Mouse (Mus musculus) MEL (cell line): ENCODE measurements around the gene Cd164l2. TPM values are rescaled to one million over a fixed set of nuclear protein-coding genes. Genes with fewer than 3 reads are reported as not detected.

Experiments
- DNase-seq: peaks from one replicate; pipeline ENCODE4 v3.0.0; 2011; ENCODE audit warnings: low read depth, low spot score
- H3K27ac ChIP-seq: 2 replicates; pipeline ENCODE4 v1.5.1; 2012; ENCODE audit warnings: low read depth, mild to moderate bottlenecking, control low read depth, low read length, moderate library complexity; ENCODE audit not compliant: control insufficient read depth
- H3K27me3 ChIP-seq, 2 experiments: fragments of 150-350 bp in 1 of 2; sonication (generic) in 1 of 2; 2 replicates each; pipeline ENCODE4 v1.6.1; 2012; ENCODE audit warnings: low read length in 2 of 2, mild to moderate bottlenecking in 2 of 2, improper control_type of control experiment in 1 of 2, moderate library complexity in 1 of 2; ENCODE audit not compliant: insufficient read depth in 2 of 2, control insufficient read depth in 1 of 2
- H3K36me3 ChIP-seq, 2 experiments: 2 replicates each; pipeline ENCODE4 v1.6.1; 2012 to 2014; ENCODE audit warnings: low read length in 2 of 2, improper control_type of control experiment in 1 of 2, inconsistent platforms in 1 of 2, mild to moderate bottlenecking in 1 of 2; ENCODE audit not compliant: insufficient read depth in 2 of 2, control insufficient read depth in 1 of 2
- H3K4me1 ChIP-seq, 2 experiments: fragments of 150-350 bp in 1 of 2; sonication (generic) in 1 of 2; 2 replicates each; pipeline ENCODE4 v1.6.1; 2012; ENCODE audit warnings: low read length in 2 of 2, improper control_type of control experiment in 1 of 2, mild to moderate bottlenecking in 1 of 2; ENCODE audit not compliant: insufficient read depth in 2 of 2, control insufficient read depth in 1 of 2
- H3K4me3 ChIP-seq, 2 experiments: fragments of 150-350 bp in 1 of 2; sonication (generic) in 1 of 2; 2 replicates each; pipeline ENCODE4 v1.5.1; 2012; ENCODE audit warnings: low read depth in 2 of 2, low read length in 2 of 2, mild to moderate bottlenecking in 2 of 2, moderate library complexity in 2 of 2, control low read depth in 1 of 2, improper control_type of control experiment in 1 of 2; ENCODE audit not compliant: control insufficient read depth in 1 of 2, insufficient read depth in 1 of 2
- H3K79me2 ChIP-seq: 2 replicates; pipeline ENCODE4 v1.6.1; 2012; ENCODE audit warnings: mild to moderate bottlenecking, low read length, moderate library complexity; ENCODE audit not compliant: control insufficient read depth, poor library complexity, insufficient read depth
- H3K9ac ChIP-seq: 2 replicates; pipeline ENCODE4 v1.6.1; 2012; ENCODE audit warnings: low read depth, mild to moderate bottlenecking, control low read depth, low read length, moderate library complexity; ENCODE audit not compliant: control insufficient read depth, poor library complexity, severe bottlenecking
- H3K9me3 ChIP-seq: fragments of 150-350 bp; sonication (generic); replicated peaks from 2 replicates; pipeline ENCODE4 v1.6.1; 2012; ENCODE audit warnings: mild to moderate bottlenecking, low read length, improper control_type of control experiment, moderate library complexity; ENCODE audit not compliant: insufficient read depth
- BHLHE40 ChIP-seq: IDR thresholded peaks from 2 replicates; pipeline ENCODE4 v1.6.1; 2012; ENCODE audit warnings: low read depth, mild to moderate bottlenecking, inconsistent platforms, low read length, improper control_type of control experiment, borderline replicate concordance
- CHD1 ChIP-seq: IDR thresholded peaks from 2 replicates; pipeline ENCODE4 v1.6.1; 2012; ENCODE audit warnings: low read depth, mild to moderate bottlenecking, inconsistent platforms, low read length, improper control_type of control experiment
- CHD2 ChIP-seq: IDR thresholded peaks from 2 replicates; pipeline ENCODE4 v1.6.1; 2011; ENCODE audit warnings: low read length, improper control_type of control experiment
- CTCF ChIP-seq, 3 experiments: IDR thresholded peaks in 2 of 3; conservative IDR thresholded peaks in 1 of 3; 2 replicates each; pipeline ENCODE4 v1.5.1; 2011 to 2012; ENCODE audit warnings: low read length in 3 of 3, low read depth in 2 of 3, mild to moderate bottlenecking in 2 of 3, improper control_type of control experiment in 1 of 3, inconsistent platforms in 1 of 3, mixed read lengths in 1 of 3, moderate library complexity in 1 of 3; ENCODE audit not compliant: control insufficient read depth in 1 of 3, insufficient read depth in 1 of 3, poor library complexity in 1 of 3, severe bottlenecking in 1 of 3
- E2F4 ChIP-seq: IDR thresholded peaks from 2 replicates; pipeline ENCODE4 v1.6.1; 2011; ENCODE audit warnings: low read depth, low read length, improper control_type of control experiment, borderline replicate concordance
- ELF1 ChIP-seq: IDR thresholded peaks from 2 replicates; pipeline ENCODE4 v1.6.1; 2014; ENCODE audit warnings: low read depth, mild to moderate bottlenecking, inconsistent platforms, low read length, improper control_type of control experiment, moderate library complexity
- EP300 ChIP-seq, 2 experiments: IDR thresholded peaks; 2 replicates each; pipeline ENCODE4 v1.6.1; 2011; ENCODE audit warnings: improper control_type of control experiment in 2 of 2, low read length in 2 of 2, low read depth in 1 of 2, mild to moderate bottlenecking in 1 of 2
- ETS1 ChIP-seq: IDR thresholded peaks from 2 replicates; pipeline ENCODE4 v1.6.1; 2012; ENCODE audit warnings: low read depth, mild to moderate bottlenecking, inconsistent platforms, low read length, improper control_type of control experiment, moderate library complexity
- GABPA ChIP-seq: IDR thresholded peaks from 2 replicates; pipeline ENCODE4 v1.6.1; 2012; ENCODE audit warnings: low read depth, mild to moderate bottlenecking, inconsistent platforms, low read length, improper control_type of control experiment, moderate library complexity
- GATA1 ChIP-seq: IDR thresholded peaks from 2 replicates; pipeline ENCODE4 v1.6.1; 2011; ENCODE audit warnings: low read depth, low read length, improper control_type of control experiment
- HCFC1 ChIP-seq: IDR thresholded peaks from 2 replicates; pipeline ENCODE4 v1.6.1; 2012; ENCODE audit warnings: low read depth, mild to moderate bottlenecking, inconsistent platforms, low read length, improper control_type of control experiment, moderate library complexity
- JUND ChIP-seq: IDR thresholded peaks from 2 replicates; pipeline ENCODE4 v1.6.1; 2011; ENCODE audit warnings: low read depth, mild to moderate bottlenecking, improper control_type of control experiment, low read length
- KAT2A ChIP-seq: conservative IDR thresholded peaks from 2 replicates; pipeline ENCODE4 v1.6.1; 2012; ENCODE audit warnings: low read depth, low read length, improper control_type of control experiment, inconsistent platforms
- MAFK ChIP-seq: IDR thresholded peaks from 2 replicates; pipeline ENCODE4 v1.6.1; 2011; ENCODE audit warnings: low read depth, mild to moderate bottlenecking, low read length, improper control_type of control experiment, borderline replicate concordance
- MAX ChIP-seq: IDR thresholded peaks from 2 replicates; pipeline ENCODE4 v1.6.1; 2011; ENCODE audit warnings: low read length, improper control_type of control experiment
- MAZ ChIP-seq: IDR thresholded peaks from 2 replicates; pipeline ENCODE4 v1.6.1; 2012; ENCODE audit warnings: low read depth, mild to moderate bottlenecking, inconsistent platforms, low read length, improper control_type of control experiment
- MEF2A ChIP-seq: IDR thresholded peaks from 2 replicates; pipeline ENCODE4 v1.6.1; 2014; ENCODE audit warnings: low read depth, mild to moderate bottlenecking, inconsistent platforms, low read length, improper control_type of control experiment; ENCODE audit not compliant: poor library complexity, insufficient replicate concordance, severe bottlenecking; ENCODE audit errors: extremely low read depth
- MXI1 ChIP-seq: IDR thresholded peaks from 2 replicates; pipeline ENCODE4 v1.6.1; 2011; ENCODE audit warnings: mild to moderate bottlenecking, low read depth, low read length, improper control_type of control experiment
- MYB ChIP-seq: IDR thresholded peaks from 2 replicates; pipeline ENCODE4 v1.6.1; 2011; ENCODE audit warnings: mild to moderate bottlenecking, low read depth, low read length, improper control_type of control experiment
- NELFE ChIP-seq: IDR thresholded peaks from 2 replicates; pipeline ENCODE4 v1.6.1; 2011; ENCODE audit warnings: low read depth, low read length, improper control_type of control experiment
- NRF1 ChIP-seq: IDR thresholded peaks from 2 replicates; pipeline ENCODE4 v1.6.1; 2014; ENCODE audit warnings: low read depth, mild to moderate bottlenecking, inconsistent platforms, low read length, improper control_type of control experiment, moderate library complexity; ENCODE audit not compliant: poor library complexity, insufficient read depth, severe bottlenecking
- POLR2A ChIP-seq, 2 experiments: IDR thresholded peaks; 2 replicates each; pipeline ENCODE4 v1.6.1; 2011 to 2012; ENCODE audit warnings: low read length in 2 of 2, mild to moderate bottlenecking in 2 of 2, control low read depth in 1 of 2, improper control_type of control experiment in 1 of 2, low read depth in 1 of 2, moderate library complexity in 1 of 2; ENCODE audit not compliant: control insufficient read depth in 1 of 2, insufficient read depth in 1 of 2, poor library complexity in 1 of 2
- POLR2AphosphoS2 ChIP-seq: IDR thresholded peaks from 2 replicates; pipeline ENCODE4 v1.6.1; 2011; ENCODE audit warnings: low read length, improper control_type of control experiment
- POLR2AphosphoS5 ChIP-seq: IDR thresholded peaks from 2 replicates; pipeline ENCODE4 v1.6.1; 2012; ENCODE audit warnings: low read depth, borderline replicate concordance, mild to moderate bottlenecking, inconsistent platforms, low read length, moderate library complexity, mixed read lengths
- RAD21 ChIP-seq: IDR thresholded peaks from 2 replicates; pipeline ENCODE4 v1.6.1; 2011; ENCODE audit warnings: mild to moderate bottlenecking, low read depth, low read length, improper control_type of control experiment
- SIN3A ChIP-seq: IDR thresholded peaks from 2 replicates; pipeline ENCODE4 v1.6.1; 2012; ENCODE audit warnings: low read length, improper control_type of control experiment, inconsistent platforms
- SMC3 ChIP-seq: IDR thresholded peaks from 2 replicates; pipeline ENCODE4 v1.6.1; 2011; ENCODE audit warnings: low read depth, low read length, improper control_type of control experiment
- TAL1 ChIP-seq: IDR thresholded peaks from 2 replicates; pipeline ENCODE4 v1.6.1; 2012; ENCODE audit warnings: mild to moderate bottlenecking, inconsistent platforms, low read length, moderate library complexity, mixed read lengths
- TBP ChIP-seq: IDR thresholded peaks from 2 replicates; pipeline ENCODE4 v1.8.0; 2011; ENCODE audit warnings: low read depth, low read length, improper control_type of control experiment
- TCF12 ChIP-seq: IDR thresholded peaks from 2 replicates; pipeline ENCODE4 v1.6.1; 2014; ENCODE audit warnings: low read depth, mild to moderate bottlenecking, inconsistent platforms, low read length, improper control_type of control experiment, moderate library complexity
- UBTF ChIP-seq: IDR thresholded peaks from 2 replicates; pipeline ENCODE4 v1.6.1; 2012; ENCODE audit warnings: low read depth, mild to moderate bottlenecking, inconsistent platforms, low read length, improper control_type of control experiment, moderate library complexity, borderline replicate concordance; ENCODE audit not compliant: insufficient read depth
- USF1 ChIP-seq: IDR thresholded peaks from 2 replicates; pipeline ENCODE4 v1.6.1; 2014; ENCODE audit warnings: low read depth, mild to moderate bottlenecking, inconsistent platforms, low read length, improper control_type of control experiment, moderate library complexity
- USF2 ChIP-seq, 2 experiments: IDR thresholded peaks; 2 replicates each; pipeline ENCODE4 v1.6.1; 2011 to 2012; ENCODE audit warnings: improper control_type of control experiment in 2 of 2, low read length in 2 of 2, borderline replicate concordance in 1 of 2, inconsistent platforms in 1 of 2, low read depth in 1 of 2, mild to moderate bottlenecking in 1 of 2; ENCODE audit not compliant: insufficient read depth in 1 of 2
- ZC3H11A ChIP-seq: IDR thresholded peaks from 2 replicates; pipeline ENCODE4 v1.6.1; 2012; ENCODE audit warnings: low read depth, mild to moderate bottlenecking, inconsistent platforms, low read length, improper control_type of control experiment
- ZKSCAN1 ChIP-seq: IDR thresholded peaks from 2 replicates; pipeline ENCODE4 v1.6.1; 2012; ENCODE audit warnings: low read depth, mild to moderate bottlenecking, inconsistent platforms, low read length, improper control_type of control experiment, moderate library complexity
- ZMIZ1 ChIP-seq: IDR thresholded peaks from 2 replicates; pipeline ENCODE4 v1.6.1; 2012; ENCODE audit warnings: low read depth, mild to moderate bottlenecking, inconsistent platforms, low read length, improper control_type of control experiment, moderate library complexity
- ZNF384 ChIP-seq: IDR thresholded peaks from 2 replicates; pipeline ENCODE4 v1.6.1; 2012; ENCODE audit warnings: low read depth, mild to moderate bottlenecking, inconsistent platforms, low read length, improper control_type of control experiment
- polyA plus RNA-seq, 2 experiments: library from polyadenylated mRNA; stranded (reverse) in 1 of 2; unstranded in 1 of 2; fragments of >175 nt in 1 of 2; fragments of >200 nt in 1 of 2; gene quantifications; 2 replicates each; pipeline versions ENCODE4 v1.2.1 to v1.2.4; 2012; ENCODE audit warnings: low replicate concordance in 2 of 2, low read depth in 1 of 2; ENCODE audit not compliant: insufficient read length in 2 of 2, insufficient read depth in 1 of 2, missing spikeins in 1 of 2
- total RNA-seq: library from RNA; depleted of rRNA; stranded (reverse); fragments of 300-350 nt; gene quantifications from 2 replicates; pipeline ENCODE4 v1.2.3, GENCODE M21; 2012

The Cd164l2 gene
- total and polyA plus RNA-seq, 3 experiments = not detected

GRCm38 (mm10) chr4:133170056-133170524, 41.8 kb upstream of the Cd164l2 start:
- Histone ChIP-seq H3K4me1 (peaks cover 6 to 13% of the 10 kb centered on the region in 2 experiments), H3K36me3 (peaks cover 0 to 16% of the 10 kb centered on the region in 2 experiments; a peak in 2 of 4 replicates), H3K79me2 (peaks cover 32% of the 10 kb centered on the region), H3K9me3 (no peaks in the 10 kb centered on the region), H3K4me3 (peak overlapping the region; percentile 17 to 19; a peak in 3 of 4 replicates), H3K27me3 (no peaks in the 10 kb centered on the region), H3K27ac (peak overlapping the region; percentile 82), H3K9ac (peak overlapping the region; percentile 27)
- peak; percentile 91 for DNase-seq
- TF ChIP-seq MAFK (no peak), ETS1 (peak; percentile 67), TBP (0 out of 2 replicates have a peak, but pooled peaks have one; percentile 49), ZNF384 (no peak), JUND (no peak), HCFC1 (peak; percentile 54; the same call in 1 of the 2 replicates), KAT2A (no peak), POLR2AphosphoS5 (no peak), SIN3A (peak; percentile 87), EP300 (IDR thresholded peaks at IDR 0.05; ENCODE audit: low read depth in 1 of 2, low read length in 2 of 2) (peak in 1 of 2 experiments; percentile 59; a peak in 1 of 4 replicates), MXI1 (peak; percentile 92), UBTF (no peak), ZKSCAN1 (no peak), MAX (peak; percentile 71; the same call in 1 of the 2 replicates), POLR2AphosphoS2 (no peak), BHLHE40 (no peak), POLR2A (IDR thresholded peaks at IDR 0.05; ENCODE audit: control insufficient read depth in 1 of 2, insufficient read depth in 1 of 2, low read depth in 1 of 2, low read length in 2 of 2, poor library complexity in 1 of 2) (no peak), GATA1 (no peak), USF1 (0 out of 2 replicates have a peak, but pooled peaks have one; percentile 32), RAD21 (no peak), MYB (no peak), MAZ (no peak), TAL1 (no peak), ZC3H11A (no peak), ZMIZ1 (no peak), CHD1 (0 out of 2 replicates have a peak, but pooled peaks have one; percentile 83), ELF1 (no peak), USF2 (IDR thresholded peaks at IDR 0.05; ENCODE audit: borderline replicate concordance in 1 of 2, insufficient read depth in 1 of 2, low read depth in 1 of 2, low read length in 2 of 2) (no peak), NELFE (no peak), MEF2A (no peak), TCF12 (no peak), CHD2 (no peak), NRF1 (no peak), GABPA (no peak), CTCF (IDR thresholded peaks at IDR 0.05 in 2 of 3, conservative IDR thresholded peaks at IDR 0.05 in 1 of 3; ENCODE audit: control insufficient read depth in 1 of 3, insufficient read depth in 1 of 3, low read depth in 2 of 3, low read length in 3 of 3, poor library complexity in 1 of 3, severe bottlenecking in 1 of 3) (no peak), SMC3 (no peak), E2F4 (no peak)
